Mouse (Mus musculus): ENCODE measurements around the gene Tcp11.

DNA sequence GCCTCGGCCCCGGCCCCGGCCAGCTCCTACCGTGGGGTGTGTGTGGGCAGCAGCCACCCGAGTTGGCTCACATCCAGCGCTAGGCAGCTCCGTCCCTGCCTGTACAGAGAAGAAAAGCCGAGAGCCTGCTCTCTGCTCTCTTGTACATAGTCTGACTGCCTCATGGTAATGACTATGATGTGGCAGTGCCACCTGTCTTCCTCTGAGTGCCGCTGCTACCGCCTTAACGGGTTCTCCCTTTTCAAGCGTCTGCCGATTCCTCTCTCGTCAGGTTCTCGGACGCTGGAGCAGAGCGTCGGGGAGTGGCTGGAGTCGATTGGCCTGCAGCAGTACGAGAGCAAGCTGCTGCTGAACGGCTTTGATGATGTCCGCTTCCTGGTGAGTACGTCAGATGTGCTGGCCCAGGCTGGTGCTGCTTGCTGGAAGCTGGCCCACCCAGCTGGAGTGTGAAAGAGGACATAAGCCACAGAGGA is 38.1 kb downstream of the Tcp11 start:
- no peak for TF ChIP-seq CTCF (IDR thresholded peaks at IDR 0.05; ENCODE audit: extremely low read depth, insufficient read length, insufficient replicate concordance, low read depth, low read length)
- TF ChIP-seq POLR2A (IDR thresholded peaks at IDR 0.05; ENCODE audit: low read depth, low read length), result no peak

Measured in small intestine, adult 2 months (tissue).